Mouse (Mus musculus) lung, embryonic 16.5 days (tissue): ENCODE results near the gene Cc2d2b. TPM values are rescaled to one million over a fixed set of nuclear protein-coding genes. Genes with fewer than 3 reads are reported as not detected.
A peak's percentile ranks its signal among the peaks of the same experiment; 100 is the strongest.

Source experiments
- ATAC-seq: fragments of 200-750 bp; cut with Nextera tagmentation; 2 replicates; pipeline ENCODE4 v1.8.0; 2017; ENCODE audit warnings: low read depth, mild to moderate bottlenecking, moderate library complexity
- H3K27ac ChIP-seq: fragments of 300-500 bp; sonication (generic); 2 replicates; pipeline ENCODE4 v1.5.1; 2014; ENCODE audit warnings: mild to moderate bottlenecking, control low read depth, low read length
- H3K27me3 ChIP-seq: fragments of 300-500 bp; sonication (generic); 2 replicates; pipeline ENCODE4 v1.6.1; 2014; ENCODE audit warnings: low read depth, low read length, mixed read lengths; ENCODE audit not compliant: control insufficient read depth, insufficient read depth
- H3K36me3 ChIP-seq: fragments of 300-500 bp; sonication (generic); 2 replicates; pipeline ENCODE4 v1.6.1; 2014; ENCODE audit warnings: low read length; ENCODE audit not compliant: control insufficient read depth, insufficient read depth
- H3K4me1 ChIP-seq: fragments of 300-500 bp; sonication (generic); replicated peaks from 2 replicates; pipeline ENCODE4 v1.6.1; 2014; ENCODE audit warnings: low read length, mixed read lengths; ENCODE audit not compliant: control insufficient read depth, insufficient read depth
- H3K4me2 ChIP-seq: fragments of 300-500 bp; sonication (generic); 2 replicates; pipeline ENCODE4 v1.6.1; 2014; ENCODE audit warnings: low read depth, low read length, control low read depth
- H3K4me3 ChIP-seq: fragments of 300-500 bp; sonication (generic); 2 replicates; pipeline ENCODE4 v1.5.1; 2014; ENCODE audit warnings: mild to moderate bottlenecking, low read length, control low read depth
- H3K9ac ChIP-seq: fragments of 300-500 bp; sonication (generic); 2 replicates; pipeline ENCODE4 v1.6.1; 2014; ENCODE audit warnings: low read length, control low read depth
- H3K9me3 ChIP-seq: fragments of 300-500 bp; sonication (generic); 2 replicates; pipeline ENCODE4 v1.6.1; 2016; ENCODE audit warnings: low read length; ENCODE audit not compliant: control insufficient read depth
- WGBS: fragments of 180-500 bp; shearing (Covaris S2); extraction: QIAGEN DNeasy Blood & Tissue Kit; methylation state at CpG from one replicate; pipeline ENCODE4 v1.1.7; 2014; 5-methylcytosine and 5-hydroxymethylcytosine counted together
- polyA plus RNA-seq: library from polyadenylated mRNA; unstranded; fragments of >200 nt; fragmentation: Nextera tagmentation; extraction: Ambion mirVana; gene quantifications from 2 replicates; pipeline ENCODE4 v1.2.1, GENCODE M21; 2015

Gene Cc2d2b
- polyA plus RNA-seq, 1 experiment from 2014 or later, result 0.28 TPM

DNA sequence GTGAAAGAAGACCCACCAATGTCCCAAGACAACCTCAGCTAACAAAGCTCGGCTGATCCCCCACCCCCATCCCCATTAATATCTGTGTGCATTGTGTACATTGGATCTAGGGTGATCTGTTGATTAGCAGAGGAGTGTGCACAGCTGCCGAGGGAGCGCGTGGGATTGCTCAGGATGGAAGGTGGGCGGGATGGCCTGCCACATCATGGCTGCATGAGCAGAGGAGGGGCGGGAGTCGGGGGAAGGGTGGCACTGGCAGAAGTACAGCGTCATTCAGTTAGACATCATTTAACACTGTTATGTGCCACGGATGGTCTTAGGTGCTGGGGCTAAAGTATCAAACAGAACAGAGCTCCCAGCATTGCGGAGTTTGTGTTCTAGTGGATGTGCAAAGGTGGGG lies 25.0 kb upstream of the Cc2d2b start:
- 37% methylated on average over 10 of the region's 10 CpGs for WGBS
- Histone ChIP-seq H3K36me3 (no peaks in the 10 kb centered on the region), H3K27me3 (no peaks in the 10 kb centered on the region), H3K4me3 (no peak overlapping the region), H3K27ac (no peak overlapping the region), H3K9me3 (no peaks in the 10 kb centered on the region), H3K9ac (no peak overlapping the region), H3K4me2 (no peak overlapping the region), H3K4me1 (peaks cover 4% of the 10 kb centered on the region)
- ATAC-seq, result no peak

DNA sequence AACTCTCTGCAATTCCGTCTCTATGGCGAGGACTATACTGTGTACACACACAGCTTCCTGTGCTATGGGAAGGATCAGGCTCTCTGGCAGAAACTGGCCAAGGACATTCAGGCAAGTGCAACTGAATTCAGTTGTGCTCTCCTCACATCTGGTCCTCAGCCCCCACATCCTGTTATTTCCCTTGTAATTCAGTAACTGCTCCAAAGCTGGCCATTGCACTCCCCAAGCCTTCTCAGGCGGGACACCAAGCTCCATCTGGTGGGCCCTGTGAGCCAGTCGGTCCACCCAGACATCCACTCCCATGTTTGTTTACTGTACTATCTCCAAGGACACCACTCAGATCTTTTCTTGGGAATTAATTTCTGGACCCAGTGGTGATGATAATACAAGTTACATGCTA lies 22.4 kb upstream of the Cc2d2b start:
- no peaks in the 10 kb centered on the region for H3K9me3 ChIP-seq
- H3K27ac ChIP-seq, result peak overlapping the region; percentile 33; the same call in 1 of the 2 replicates
- 39% methylated on average over 4 of the region's 4 CpGs for WGBS
- peak; percentile 59; the same call in 1 of the 2 replicates for ATAC-seq
- H3K4me1 ChIP-seq, result peaks cover 9% of the 10 kb centered on the region
- no peak overlapping the region for H3K4me3 ChIP-seq
- no peaks in the 10 kb centered on the region for H3K36me3 ChIP-seq
- H3K4me2 ChIP-seq, result no peak overlapping the region
- H3K27me3 ChIP-seq, result no peaks in the 10 kb centered on the region
- H3K9ac ChIP-seq, result no peak overlapping the region

DNA sequence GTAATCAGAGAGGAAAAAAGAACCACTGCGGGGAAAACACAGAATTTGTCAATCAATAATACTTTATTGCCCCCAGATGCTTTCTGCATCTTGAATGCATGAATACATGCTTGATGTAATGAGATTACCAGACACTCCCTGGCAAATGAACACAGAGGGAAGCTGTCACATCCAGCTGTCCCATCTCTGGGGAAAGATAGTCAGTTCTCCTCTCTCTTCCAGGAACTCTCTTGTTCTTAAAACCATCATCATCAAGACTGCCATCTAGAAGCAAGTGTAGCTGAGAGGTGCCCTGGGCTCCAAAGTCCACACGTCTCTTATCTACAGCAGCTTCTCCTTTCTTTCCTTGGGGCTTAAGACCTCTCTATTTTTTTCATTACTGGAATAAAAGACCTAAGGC lies 21.9 kb upstream of the Cc2d2b start:
- WGBS, result 44% methylated on average over 2 of the region's 2 CpGs
- Histone ChIP-seq H3K27ac (no peak overlapping the region), H3K36me3 (no peaks in the 10 kb centered on the region), H3K4me2 (no peak overlapping the region), H3K4me3 (no peak overlapping the region), H3K27me3 (no peaks in the 10 kb centered on the region), H3K4me1 (peaks cover 9% of the 10 kb centered on the region), H3K9ac (no peak overlapping the region), H3K9me3 (no peaks in the 10 kb centered on the region)
- no peak for ATAC-seq

DNA sequence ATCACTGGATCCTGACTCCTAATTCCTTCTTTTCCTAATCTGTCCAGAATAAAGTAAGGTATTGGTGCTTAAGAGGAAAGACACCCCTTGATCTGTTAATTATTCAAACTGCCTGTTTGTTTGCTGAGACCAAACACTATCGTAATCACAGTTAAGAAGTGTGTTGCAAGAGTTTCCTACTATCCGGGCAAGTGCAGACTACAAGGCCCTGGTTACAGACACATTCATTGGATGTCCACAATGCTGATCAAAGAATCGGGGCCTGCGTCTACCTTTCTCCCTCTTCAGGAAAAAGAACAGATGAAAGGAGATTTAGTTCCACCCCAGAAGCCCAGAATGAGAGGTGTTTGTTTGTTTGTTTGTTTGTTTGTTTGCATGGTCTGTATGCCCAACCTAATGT lies 20.3 kb upstream of the Cc2d2b start:
- Histone ChIP-seq H3K4me3 (no peak overlapping the region), H3K27me3 (no peaks in the 10 kb centered on the region), H3K9ac (no peak overlapping the region), H3K4me2 (no peak overlapping the region), H3K27ac (no peak overlapping the region), H3K9me3 (no peaks in the 10 kb centered on the region), H3K36me3 (no peaks in the 10 kb centered on the region), H3K4me1 (peaks cover 9% of the 10 kb centered on the region)
- WGBS, result 61% methylated on average over 4 of the region's 4 CpGs
- no peak for ATAC-seq

DNA sequence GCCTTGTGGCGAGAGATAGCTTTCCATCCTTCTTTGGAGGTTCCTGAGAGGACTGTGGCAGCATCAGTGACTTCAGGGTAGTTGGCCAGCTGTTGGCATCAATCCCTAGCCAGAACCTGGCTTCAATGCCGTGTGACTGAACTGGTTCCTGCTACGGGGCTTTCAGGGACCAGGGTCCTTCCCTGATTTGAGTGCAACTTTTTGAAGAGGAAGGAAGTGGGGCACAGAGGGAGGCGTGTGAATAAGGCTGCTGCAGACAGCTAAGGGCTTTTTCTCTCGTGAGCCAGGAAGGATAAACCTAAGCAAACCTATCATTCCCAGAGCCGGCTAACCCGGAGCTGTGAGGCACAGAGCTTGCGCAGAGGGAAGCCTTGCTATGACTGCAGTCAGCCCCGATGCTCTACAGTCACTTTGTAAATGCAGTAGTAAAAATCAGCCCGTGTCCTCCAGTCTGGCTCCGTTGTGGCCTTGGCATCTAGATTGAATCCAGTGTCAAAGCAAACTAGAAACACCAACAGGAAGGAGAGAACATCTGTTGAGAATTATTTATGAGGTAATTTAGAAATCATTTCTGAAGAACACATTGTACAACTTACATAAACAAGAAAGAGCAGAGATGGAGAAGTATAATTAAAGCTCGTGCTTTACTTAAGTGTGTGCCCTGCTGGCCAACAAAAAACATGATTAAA lies 19.7 kb upstream of the Cc2d2b start:
- Histone ChIP-seq H3K4me2 (no peak overlapping the region), H3K4me3 (no peak overlapping the region), H3K36me3 (no peaks in the 10 kb centered on the region), H3K9me3 (no peaks in the 10 kb centered on the region), H3K4me1 (peaks cover 9% of the 10 kb centered on the region), H3K9ac (0 out of 2 replicates have a peak overlapping the region, but pooled peaks have one; percentile 26), H3K27me3 (no peaks in the 10 kb centered on the region), H3K27ac (no peak overlapping the region)
- ATAC-seq, result 0 out of 2 replicates have a peak, but pooled peaks have one; percentile 37
- WGBS, result 31% methylated on average over 12 of the region's 12 CpGs

DNA sequence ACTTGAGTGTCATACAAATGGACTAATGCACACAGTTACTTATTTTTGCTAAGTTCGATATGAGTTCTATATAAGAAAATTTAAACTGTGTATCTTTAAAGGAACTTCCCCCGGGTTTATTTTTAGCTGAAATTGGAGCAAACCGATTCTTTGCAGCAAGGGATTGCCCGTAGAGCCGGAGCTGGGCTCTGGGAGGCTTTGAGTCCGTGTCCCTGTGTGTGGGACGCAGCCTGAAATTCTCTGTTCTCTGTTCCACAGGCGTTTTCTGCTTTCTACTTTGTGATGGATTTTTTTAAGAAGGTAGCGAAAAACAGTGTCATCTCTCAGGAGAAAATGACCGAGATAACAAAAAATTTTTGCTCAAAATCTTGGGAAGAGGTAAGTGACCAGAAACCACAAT lies 15.1 kb upstream of the Cc2d2b start:
- 50% methylated on average over 10 of the region's 10 CpGs for WGBS
- Histone ChIP-seq H3K4me1 (peaks cover 5% of the 10 kb centered on the region; the same call in 1 of the 2 replicates), H3K36me3 (no peaks in the 10 kb centered on the region), H3K27ac (no peak overlapping the region), H3K4me3 (no peak overlapping the region), H3K4me2 (no peak overlapping the region), H3K27me3 (no peaks in the 10 kb centered on the region), H3K9ac (no peak overlapping the region), H3K9me3 (no peaks in the 10 kb centered on the region)
- no peak for ATAC-seq

DNA sequence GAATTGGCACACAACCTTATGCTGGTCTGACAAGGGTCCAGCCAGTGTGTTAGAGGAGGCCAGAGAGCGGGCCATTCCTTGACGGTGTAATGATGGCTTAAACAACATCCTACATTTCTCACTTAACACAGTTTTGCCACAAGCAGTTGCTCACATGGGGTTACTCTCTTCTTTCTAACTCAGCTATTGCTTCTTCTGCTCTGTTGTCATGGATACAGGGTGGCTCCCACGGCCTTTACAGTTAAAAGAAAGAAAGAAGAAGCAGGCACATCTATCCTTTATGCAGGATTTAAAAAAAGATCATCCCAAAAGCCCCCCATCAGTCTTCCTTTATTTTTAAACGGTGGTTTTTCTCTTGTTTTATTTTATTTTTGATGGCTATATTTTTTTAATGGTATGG lies 14.7 kb upstream of the Cc2d2b start:
- no peak overlapping the region for H3K4me2 ChIP-seq
- H3K4me3 ChIP-seq, result no peak overlapping the region
- H3K4me1 ChIP-seq, result peaks cover 2% of the 10 kb centered on the region; the same call in 1 of the 2 replicates
- no peak for ATAC-seq
- H3K9me3 ChIP-seq, result no peaks in the 10 kb centered on the region
- no peaks in the 10 kb centered on the region for H3K27me3 ChIP-seq
- H3K9ac ChIP-seq, result no peak overlapping the region
- 59% methylated on average over 4 of the region's 4 CpGs for WGBS
- no peak overlapping the region for H3K27ac ChIP-seq
- H3K36me3 ChIP-seq, result no peaks in the 10 kb centered on the region

DNA sequence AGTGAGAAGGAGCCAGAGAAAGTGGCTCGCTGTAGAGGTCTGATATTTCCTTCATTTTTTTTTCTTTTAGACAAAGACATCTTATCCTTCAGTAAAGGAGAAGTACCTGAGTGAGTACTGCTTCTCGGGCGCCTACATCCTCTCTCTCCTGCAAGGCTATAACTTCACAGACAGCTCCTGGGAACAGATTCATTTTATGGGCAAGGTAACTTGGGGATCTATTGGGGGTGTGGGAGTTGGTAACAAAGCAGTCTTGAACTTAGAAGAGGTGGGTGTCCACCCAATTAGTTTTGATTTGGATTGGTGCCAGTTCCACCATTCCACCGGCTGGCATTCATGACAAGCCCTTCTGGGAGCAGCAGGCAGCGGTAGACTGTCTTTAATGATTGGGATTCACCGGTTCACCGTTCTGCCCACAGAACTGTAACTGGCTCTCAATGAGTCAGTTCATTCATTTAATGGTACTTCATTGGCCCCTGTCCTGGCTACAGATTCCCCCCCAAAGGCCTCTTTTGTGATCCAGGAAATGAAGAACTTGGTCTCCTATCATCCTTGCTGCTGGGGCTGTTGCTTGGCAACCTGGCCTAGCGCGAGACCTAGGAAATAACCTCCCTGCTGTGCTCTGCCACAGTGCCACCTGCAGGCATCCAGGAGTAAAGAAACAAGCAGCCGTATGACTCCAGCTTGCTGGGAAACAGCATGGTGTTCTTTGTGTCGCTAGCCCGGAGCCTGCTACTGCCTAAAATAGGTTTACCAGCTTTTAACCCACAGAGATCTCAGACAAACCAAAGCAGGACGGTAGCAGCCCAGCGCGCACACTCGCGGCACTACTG lies 11.7 kb upstream of the Cc2d2b start:
- no peaks in the 10 kb centered on the region for H3K4me1 ChIP-seq
- no peak overlapping the region for H3K27ac ChIP-seq
- no peaks in the 10 kb centered on the region for H3K9me3 ChIP-seq
- H3K36me3 ChIP-seq, result no peaks in the 10 kb centered on the region
- H3K4me3 ChIP-seq, result peak overlapping the region; percentile 14; the same call in 1 of the 2 replicates
- peak; percentile 88 for ATAC-seq
- no peaks in the 10 kb centered on the region for H3K27me3 ChIP-seq
- WGBS, result 28% methylated on average over 17 of the region's 17 CpGs
- peak overlapping the region; percentile 44 for H3K4me2 ChIP-seq
- H3K9ac ChIP-seq, result 0 out of 2 replicates have a peak overlapping the region, but pooled peaks have one; percentile 19

DNA sequence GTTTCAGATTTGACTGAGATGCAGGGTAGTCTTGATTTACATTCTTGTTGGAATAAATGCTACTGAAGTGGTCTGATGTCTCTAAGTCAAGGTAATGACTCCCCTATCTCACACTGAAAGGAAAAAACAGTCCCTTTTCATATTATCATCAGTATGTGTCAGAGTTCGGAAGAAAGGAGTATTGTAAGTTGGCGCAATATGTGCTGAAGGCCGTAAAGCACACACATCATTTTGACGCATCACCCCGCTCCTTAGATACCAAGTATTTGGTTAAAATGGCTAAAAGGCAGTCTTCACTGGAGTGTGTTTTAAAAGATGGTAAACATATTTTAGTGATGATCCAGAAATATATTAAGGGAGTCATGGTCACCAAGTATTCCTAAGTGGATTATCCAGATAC lies 10.9 kb upstream of the Cc2d2b start:
- no peaks in the 10 kb centered on the region for H3K27me3 ChIP-seq
- no peak overlapping the region; the same call in 1 of the 2 replicates for H3K4me3 ChIP-seq
- 66% methylated on average over 5 of the region's 5 CpGs for WGBS
- no peaks in the 10 kb centered on the region for H3K9me3 ChIP-seq
- H3K4me1 ChIP-seq, result no peaks in the 10 kb centered on the region
- no peak overlapping the region for H3K27ac ChIP-seq
- no peak overlapping the region for H3K9ac ChIP-seq
- H3K36me3 ChIP-seq, result no peaks in the 10 kb centered on the region
- peak overlapping the region; percentile 44 for H3K4me2 ChIP-seq
- ATAC-seq, result no peak
